Mouse (Mus musculus) spleen, postnatal 36 days (tissue): ENCODE measurements around the gene Med10.

Experiments used
- DNase-seq, 2 experiments: peaks; one replicate each; pipeline ENCODE4 v3.0.0; 2022; ENCODE audit warnings: low spot score in 2 of 2, mixed read lengths in 1 of 2

Gene Med10

GRCm38 (mm10) chr13:69802095-69802494, at the start of gene Med10:
Gene Med10, plus strand, starts transcription at chr13:69802395.
- DNase-seq, result no peak

GRCm38 (mm10) chr13:69752875-69753274, 49.3 kb upstream of the Med10 start:
- DNase-seq, result no peak

- no peak for DNase-seq
These were observed 43.2 kb upstream of the Med10 start for GRCm38 (mm10) chr13:69758979-69759378.

- DNase-seq, result no peak
These were observed 40.8 kb upstream of the Med10 start for GRCm38 (mm10) chr13:69761393-69761792.

GRCm38 (mm10) chr13:69764646-69765045, 37.5 kb upstream of the Med10 start:
- no peak for DNase-seq

DNA sequence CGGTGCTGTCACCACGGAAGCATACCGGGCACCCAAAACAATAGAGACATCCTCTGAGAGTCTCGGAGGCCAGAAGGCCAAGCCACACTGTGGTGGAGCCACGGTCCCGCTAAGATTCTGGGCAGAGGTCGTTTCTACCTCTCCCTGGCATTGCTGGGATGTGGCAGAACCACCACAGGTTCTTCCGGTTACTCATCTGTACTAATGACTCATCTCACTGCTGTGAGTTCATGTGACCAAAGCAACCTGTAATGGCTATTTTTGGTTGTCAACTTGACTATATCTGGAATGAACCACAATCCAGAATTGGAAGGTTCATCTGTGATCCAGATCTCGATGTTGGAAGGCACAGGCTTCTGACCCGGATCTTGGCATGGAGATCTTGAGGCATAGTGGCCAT, 34.0 kb upstream of the Med10 start:
- DNase-seq, result no peak

- no peak for DNase-seq
These were observed 31.4 kb upstream of the Med10 start for GRCm38 (mm10) chr13:69770538-69771456.

GRCm38 (mm10) chr13:69772358-69772757, 29.8 kb upstream of the Med10 start:
- DNase-seq, result no peak

GRCm38 (mm10) chr13:69778221-69778620, 24.0 kb upstream of the Med10 start:
- DNase-seq, result no peak

DNA sequence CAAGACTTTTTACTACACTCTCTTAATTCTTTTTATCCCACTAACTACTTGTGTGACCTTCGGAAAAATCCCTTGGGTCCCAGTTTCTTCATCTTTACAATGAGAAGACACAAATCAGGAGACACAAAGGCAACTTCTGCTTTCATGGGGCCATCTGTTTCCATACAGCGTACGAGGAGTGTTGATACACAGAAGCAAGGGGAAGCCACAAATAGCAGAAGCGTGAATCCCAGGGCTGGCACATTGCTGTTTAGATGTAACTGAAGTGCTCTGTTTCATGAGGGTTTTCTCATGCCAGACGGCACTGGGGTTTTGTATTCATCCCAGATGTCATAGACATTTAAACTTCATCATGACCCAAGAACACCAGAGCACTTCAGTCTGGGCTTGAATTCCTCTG, 13.5 kb upstream of the Med10 start:
- peak; percentile 10 to 20 for DNase-seq

GRCm38 (mm10) chr13:69791814-69792213, 10.4 kb upstream of the Med10 start:
- no peak for DNase-seq

GRCm38 (mm10) chr13:69792541-69793009, 9.6 kb upstream of the Med10 start:
- DNase-seq, result no peak

DNA sequence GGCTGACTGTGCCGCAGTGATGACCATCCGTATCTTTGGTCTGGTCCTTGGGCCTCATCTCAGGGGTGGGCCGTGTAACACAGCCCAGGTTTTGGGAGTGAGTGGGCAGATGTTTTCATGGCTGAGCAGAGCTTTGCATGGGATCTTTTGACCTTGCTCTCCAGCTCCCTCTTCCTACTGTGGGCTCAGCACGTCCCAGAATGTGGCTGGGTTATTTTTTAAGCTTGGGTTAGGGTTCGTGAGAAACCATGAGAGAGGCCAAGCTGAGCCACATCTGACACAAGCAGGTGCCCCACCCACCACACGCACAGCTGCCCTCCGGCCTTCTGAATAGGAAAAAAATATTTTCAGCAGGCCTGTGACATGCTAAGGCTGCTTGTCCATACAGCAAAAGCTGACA, 7.4 kb upstream of the Med10 start:
- DNase-seq, result no peak

DNA sequence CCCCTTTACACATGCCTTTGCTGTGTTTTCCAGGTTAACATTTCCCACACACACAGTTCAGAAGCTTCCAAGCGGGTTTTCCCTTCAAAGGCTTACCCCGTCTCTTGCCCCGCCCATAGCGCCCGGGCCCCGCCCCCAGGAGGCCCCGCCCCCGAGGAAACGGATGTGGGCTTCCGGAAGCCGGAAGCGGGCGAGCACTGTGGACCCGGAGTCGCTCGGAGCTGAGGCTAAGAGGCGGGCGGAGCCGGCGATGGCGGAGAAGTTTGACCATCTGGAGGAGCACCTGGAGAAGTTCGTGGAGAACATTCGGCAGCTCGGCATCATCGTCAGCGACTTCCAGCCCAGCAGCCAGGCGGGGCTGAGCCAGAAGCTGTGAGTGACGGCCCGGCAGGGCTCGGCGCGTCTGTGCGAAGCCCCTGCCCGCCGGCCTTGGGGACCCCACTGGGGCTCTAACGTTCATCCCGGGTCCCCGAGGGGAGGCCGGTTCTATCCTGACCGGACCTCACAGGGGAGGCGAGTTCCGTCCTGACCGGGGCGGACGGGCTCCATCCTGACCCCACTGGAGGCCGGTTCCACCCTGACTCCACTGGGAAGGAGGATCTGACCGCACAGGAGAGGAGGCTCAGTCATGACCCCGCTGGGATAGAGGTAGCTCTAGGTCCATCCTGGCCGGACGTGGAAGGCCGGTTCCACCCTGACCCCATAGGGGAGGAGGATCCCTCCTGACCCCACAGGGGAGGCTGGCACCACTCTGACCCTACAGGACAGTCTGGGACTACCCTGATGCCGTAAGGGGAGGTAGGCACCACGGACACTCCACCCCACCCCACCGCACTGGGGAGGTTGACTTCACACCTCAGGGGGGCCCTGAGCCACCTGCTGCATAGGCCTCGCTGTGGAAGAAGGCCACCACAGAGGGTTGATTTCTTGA, 7.8 kb downstream of the Med10 start:
- peak; percentile 75 to 83 for DNase-seq

DNA sequence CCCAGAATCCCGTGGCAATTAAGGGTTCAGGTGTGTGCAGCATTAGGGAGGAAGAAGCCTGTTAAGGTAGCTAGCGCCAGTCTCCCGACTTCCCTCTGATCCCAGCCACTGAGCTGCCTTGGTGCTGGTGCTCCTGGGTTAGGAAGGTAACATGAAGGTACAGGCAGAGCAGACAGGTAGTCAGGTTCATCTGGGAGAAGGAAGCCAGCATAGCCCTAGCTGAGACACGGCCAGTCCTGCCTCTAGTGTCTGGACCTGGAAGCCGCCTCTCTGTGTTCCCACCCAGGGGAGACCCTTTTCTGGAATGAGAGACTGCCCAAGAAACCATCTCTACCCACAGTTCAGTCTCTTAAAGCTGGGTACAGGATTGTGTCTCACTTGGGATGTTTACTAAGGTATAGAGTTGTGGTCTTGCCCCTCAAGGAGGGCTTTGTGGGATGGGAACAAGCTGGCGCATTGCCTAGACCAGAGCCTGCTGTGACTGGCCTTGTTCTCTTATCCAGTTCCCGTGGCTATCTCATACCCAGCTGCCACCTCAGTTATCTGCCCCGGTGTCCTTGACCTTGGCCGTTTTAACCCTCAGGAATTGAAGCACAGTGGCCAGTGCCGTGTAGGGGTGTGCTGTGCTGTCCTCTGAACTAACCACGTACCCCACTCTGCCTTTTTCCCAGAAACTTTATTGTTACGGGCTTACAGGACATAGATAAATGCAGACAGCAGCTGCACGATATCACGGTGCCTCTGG, 8.9 kb downstream of the Med10 start:
- no peak for DNase-seq

- DNase-seq, result no peak
These were observed 11.7 kb downstream of the Med10 start for GRCm38 (mm10) chr13:69813870-69814269.

GRCm38 (mm10) chr13:69818306-69818705, 16.1 kb downstream of the Med10 start:
- no peak for DNase-seq

- DNase-seq, result no peak
These were observed 19.1 kb downstream of the Med10 start for GRCm38 (mm10) chr13:69821169-69821822.

- DNase-seq, result no peak
These were observed 21.9 kb downstream of the Med10 start for GRCm38 (mm10) chr13:69823920-69824637.

DNA sequence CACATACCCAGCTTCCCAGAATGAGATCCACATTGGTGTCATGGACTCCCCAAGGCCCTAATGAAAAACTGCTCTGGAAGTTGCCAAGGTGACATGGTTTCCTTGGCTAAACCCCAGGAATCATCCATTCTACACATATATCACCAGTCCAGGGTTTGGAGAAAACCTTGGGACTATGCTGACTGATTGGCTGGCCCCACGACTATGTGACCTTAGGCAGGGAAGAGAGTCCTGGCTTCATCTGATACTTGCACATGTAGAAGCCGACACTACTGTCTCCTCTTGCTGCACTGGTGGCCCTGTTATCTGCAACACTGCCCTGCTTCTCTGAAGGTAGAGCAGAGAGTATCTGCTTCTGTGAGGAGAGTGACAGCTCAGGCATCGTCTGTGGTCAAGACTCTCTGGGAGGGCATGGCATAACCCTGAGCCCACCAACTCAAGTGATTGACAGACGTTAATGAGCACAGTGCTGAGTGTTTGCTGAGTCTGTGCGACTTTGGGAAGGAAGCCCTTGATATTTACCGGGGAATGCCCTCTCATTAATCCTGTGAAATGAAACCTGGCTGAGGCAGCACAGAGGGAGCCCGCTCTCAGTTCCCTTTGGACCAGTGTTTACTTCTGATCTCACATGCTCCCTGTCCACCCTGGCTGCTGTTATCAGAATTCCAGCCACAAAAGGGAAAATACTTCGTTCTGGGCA, 23.4 kb downstream of the Med10 start:
- DNase-seq, result no peak
